8 mouse cellular contexts compared by ENCODE assay signal in the genomic region with DNA sequence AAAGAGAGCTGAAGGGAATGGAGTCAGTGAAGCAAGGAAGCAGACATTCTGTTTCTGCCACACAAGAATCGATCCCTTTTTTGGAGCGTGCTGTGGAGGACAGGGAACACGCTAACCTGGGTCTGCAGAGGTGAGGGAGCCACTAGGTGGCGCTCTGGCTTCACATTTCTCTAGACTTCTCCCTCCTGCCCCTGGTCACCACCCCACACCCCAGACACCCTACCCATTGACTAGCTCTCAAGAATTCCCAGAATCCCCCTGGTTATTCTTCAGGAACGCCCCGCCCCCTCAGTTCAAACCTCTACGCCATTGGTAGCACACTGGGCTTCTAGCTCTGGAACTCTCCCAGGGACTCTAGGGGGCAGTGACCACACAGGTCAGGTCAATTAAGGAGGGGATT. TPM values are rescaled to one million over a fixed set of nuclear protein-coding genes. Genes with fewer than 3 reads are reported as not detected.
DNase-seq lines count a peak whose midpoint lies in the region; ATAC-seq lines count a peak whose summit lies in the region.

No protein-coding gene starts in this region.

- peak overlapping the region; percentile 42; the same call in 1 of the 2 replicates for H3K9ac ChIP-seq in liver, embryonic 11.5 days (ENCODE audit: low read depth, low read length)
- H3K9ac ChIP-seq in stomach, embryonic 14.5 days (replicated peaks; ENCODE audit: low read depth, low read length): no peak overlapping the region

- peaks cover 55% of the 10 kb centered on the region for H3K4me1 ChIP-seq in heart, embryonic 10.5 days
- peaks cover 17% of the 10 kb centered on the region for H3K4me1 ChIP-seq in liver, embryonic 11.5 days (replicated peaks; ENCODE audit: control insufficient read depth, insufficient read depth, low read length)
- peaks cover 3% of the 10 kb centered on the region; the same call in 1 of the 2 replicates for H3K4me1 ChIP-seq in stomach, embryonic 14.5 days (ENCODE audit: control insufficient read depth, insufficient read depth, low read length)

- no peaks in the 10 kb centered on the region for H3K27me3 ChIP-seq in heart, embryonic 10.5 days (ENCODE audit: insufficient read depth, poor library complexity, severe bottlenecking)
- H3K27me3 ChIP-seq in liver, embryonic 11.5 days (replicated peaks; ENCODE audit: control insufficient read depth, insufficient read depth, low read length): no peaks in the 10 kb centered on the region
- no peaks in the 10 kb centered on the region for H3K27me3 ChIP-seq in stomach, embryonic 14.5 days (ENCODE audit: control insufficient read depth, insufficient read depth, low read length)

- H3K27ac ChIP-seq in heart, embryonic 10.5 days: peak overlapping the region; percentile 82
- peak overlapping the region; percentile 79 for H3K27ac ChIP-seq in liver, embryonic 11.5 days (ENCODE audit: low read depth, low read length)
- H3K27ac ChIP-seq in stomach, embryonic 14.5 days (ENCODE audit: low read length): no peak overlapping the region

- DNase-seq in CD8-positive naive resting alpha-beta T cell, adult 2 months (ENCODE audit: low read depth in 2 of 2, low spot score in 2 of 2): peak; percentile 54 to 65
- DNase-seq in brain, adult 2 months (ENCODE audit: low read depth, low spot score): peak; percentile 88
- DNase-seq in heart, embryonic 10.5 days (ENCODE audit: low spot score): peak; percentile 87
- DNase-seq in kidney, adult 8-10 months: peak; percentile 73 to 78
- peak; percentile 63 for DNase-seq in liver, embryonic 11.5 days (ENCODE audit: low spot score)
- peak; percentile 86 for DNase-seq in naive thymus-derived CD4-positive, alpha-beta T cell, adult 2 months (ENCODE audit: low read depth)

- H3K4me3 ChIP-seq in heart, embryonic 10.5 days: peak overlapping the region; percentile 24; the same call in 1 of the 2 replicates
- peak overlapping the region; percentile 28; the same call in 1 of the 2 replicates for H3K4me3 ChIP-seq in liver, embryonic 11.5 days (ENCODE audit: low read depth, low read length)
- H3K4me3 ChIP-seq in stomach, embryonic 14.5 days (ENCODE audit: low read depth, low read length): no peak overlapping the region

- no peaks in the 10 kb centered on the region for H3K9me3 ChIP-seq in heart, embryonic 10.5 days
- H3K9me3 ChIP-seq in liver, embryonic 11.5 days (ENCODE audit: control insufficient read depth, low read length): no peaks in the 10 kb centered on the region
- H3K9me3 ChIP-seq in stomach, embryonic 14.5 days (ENCODE audit: control insufficient read depth, low read depth, low read length): no peaks in the 10 kb centered on the region

- WGBS in heart, embryonic 10.5 days: 43% methylated on average over 7 of the region's 7 CpGs
- WGBS in liver, embryonic 11.5 days: 32% methylated on average over 7 of the region's 7 CpGs
- 45% methylated on average over 7 of the region's 7 CpGs for WGBS in stomach, embryonic 14.5 days

- peak overlapping the region; percentile 55 for H3K4me2 ChIP-seq in liver, embryonic 11.5 days
- no peak overlapping the region for H3K4me2 ChIP-seq in stomach, embryonic 14.5 days (replicated peaks; ENCODE audit: low read depth, low read length)

- peaks cover 36% of the 10 kb centered on the region for H3K36me3 ChIP-seq in heart, embryonic 10.5 days
- no peaks in the 10 kb centered on the region for H3K36me3 ChIP-seq in liver, embryonic 11.5 days (ENCODE audit: control insufficient read depth, insufficient read depth, low read length)
- H3K36me3 ChIP-seq in stomach, embryonic 14.5 days (ENCODE audit: control insufficient read depth, insufficient read depth, low read length): peaks cover 14% of the 10 kb centered on the region; the same call in 1 of the 2 replicates

- ATAC-seq in erythroblast, adult 5-6 weeks (replicated peaks; ENCODE audit: low FRiP score, poor library complexity, severe bottlenecking): peak; percentile 85
- peak; percentile 78 for ATAC-seq in liver, embryonic 11.5 days (replicated peaks; ENCODE audit: low FRiP score)
- ATAC-seq in stomach, embryonic 14.5 days (ENCODE audit: insufficient number of reproducible peaks, insufficient read depth, low FRiP score, low read depth): peak; percentile 33; the same call in 1 of the 2 replicates

RNA-seq across cellular contexts. Expression of gene Pmvk, which starts 4.8 kb away (rescaled TPM):
- 5.4 and 8.1 TPM in 2 replicates for total RNA-seq in erythroblast, adult 5-6 weeks (2015; ENCODE audit: low replicate concordance)
- total RNA-seq in erythroblast, adult 5-6 weeks (2017; ENCODE audit: low replicate concordance): 6.6 and 10.1 TPM in 2 replicates
- 64.3 and 70.4 TPM in 2 replicates for polyA plus RNA-seq in heart, embryonic 10.5 days (2016; fragmentation: Nextera tagmentation; extraction: Ambion mirVana)
- polyA plus RNA-seq in liver, embryonic 11.5 days (2014; fragmentation: Nextera tagmentation; extraction: Ambion mirVana): 58.0 and 58.3 TPM in 2 replicates
- polyA plus RNA-seq in stomach, embryonic 14.5 days (2014; fragmentation: Nextera tagmentation; extraction: Ambion mirVana): 50.4 and 50.5 TPM in 2 replicates

RNA-seq across cellular contexts. Expression of gene Pbxip1, which starts 13.0 kb away (rescaled TPM):
- 3.8 and 4.2 TPM in 2 replicates for total RNA-seq in erythroblast, adult 5-6 weeks (2015; ENCODE audit: low replicate concordance)
- 6.2 and 8.6 TPM in 2 replicates for total RNA-seq in erythroblast, adult 5-6 weeks (2017; ENCODE audit: low replicate concordance)
- polyA plus RNA-seq in heart, embryonic 10.5 days (2016; fragmentation: Nextera tagmentation; extraction: Ambion mirVana): 46.5 and 68.4 TPM in 2 replicates
- 8.3 and 8.7 TPM in 2 replicates for polyA plus RNA-seq in liver, embryonic 11.5 days (2014; fragmentation: Nextera tagmentation; extraction: Ambion mirVana)
- polyA plus RNA-seq in stomach, embryonic 14.5 days (2014; fragmentation: Nextera tagmentation; extraction: Ambion mirVana): 21.7 and 25.3 TPM in 2 replicates

RNA-seq across cellular contexts. Expression of gene Pygo2, which starts 19.5 kb away (rescaled TPM):
- total RNA-seq in erythroblast, adult 5-6 weeks (2015; ENCODE audit: low replicate concordance): 9.8 and 11.5 TPM in 2 replicates
- total RNA-seq in erythroblast, adult 5-6 weeks (2017; ENCODE audit: low replicate concordance): 5.6 and 12.4 TPM in 2 replicates
- polyA plus RNA-seq in heart, embryonic 10.5 days (2016; fragmentation: Nextera tagmentation; extraction: Ambion mirVana): 28.2 and 35.9 TPM in 2 replicates
- 35.5 and 37.7 TPM in 2 replicates for polyA plus RNA-seq in liver, embryonic 11.5 days (2014; fragmentation: Nextera tagmentation; extraction: Ambion mirVana)
- 39.7 and 49.2 TPM in 2 replicates for polyA plus RNA-seq in stomach, embryonic 14.5 days (2014; fragmentation: Nextera tagmentation; extraction: Ambion mirVana)

RNA-seq across cellular contexts. Expression of gene Shc1, which starts 31.3 kb away (rescaled TPM):
- total RNA-seq in erythroblast, adult 5-6 weeks (2015; ENCODE audit: low replicate concordance): 14.4 and 25.2 TPM in 2 replicates
- total RNA-seq in erythroblast, adult 5-6 weeks (2017; ENCODE audit: low replicate concordance): 21.3 and 24.1 TPM in 2 replicates
- 72.2 and 79.5 TPM in 2 replicates for polyA plus RNA-seq in heart, embryonic 10.5 days (2016; fragmentation: Nextera tagmentation; extraction: Ambion mirVana)
- polyA plus RNA-seq in liver, embryonic 11.5 days (2014; fragmentation: Nextera tagmentation; extraction: Ambion mirVana): 72.8 and 75.6 TPM in 2 replicates
- polyA plus RNA-seq in stomach, embryonic 14.5 days (2014; fragmentation: Nextera tagmentation; extraction: Ambion mirVana): 68.7 and 73.2 TPM in 2 replicates

RNA-seq across cellular contexts. Expression of gene Cks1b, which starts 31.4 kb away (rescaled TPM):
- total RNA-seq in erythroblast, adult 5-6 weeks (2015; ENCODE audit: low replicate concordance): 67.9 and 79.9 TPM in 2 replicates
- total RNA-seq in erythroblast, adult 5-6 weeks (2017; ENCODE audit: low replicate concordance): 37.4 and 42.1 TPM in 2 replicates
- 465 and 589 TPM in 2 replicates for polyA plus RNA-seq in heart, embryonic 10.5 days (2016; fragmentation: Nextera tagmentation; extraction: Ambion mirVana)
- 498 and 502 TPM in 2 replicates for polyA plus RNA-seq in liver, embryonic 11.5 days (2014; fragmentation: Nextera tagmentation; extraction: Ambion mirVana)
- polyA plus RNA-seq in stomach, embryonic 14.5 days (2014; fragmentation: Nextera tagmentation; extraction: Ambion mirVana): 470 and 503 TPM in 2 replicates

Comparison
In these comparisons a context has a peak if more than half of its experiments do, and no peak if none do; other contexts are left out.
1. ATAC-seq: peak in every context shown above with its lines; median percentile 85 in erythroblast, adult 5-6 weeks; 78 in liver, embryonic 11.5 days; 33 in stomach, embryonic 14.5 days.